Mouse (Mus musculus): ENCODE data around the gene Magi2. TPM values are rescaled to one million over a fixed set of nuclear protein-coding genes. Genes with fewer than 3 reads are reported as not detected.

The Magi2 gene
- polyA plus RNA-seq, 1 experiment from 2014 or later: 1.7 TPM

- Histone ChIP-seq H3K36me3 (ENCODE audit: control insufficient read depth, insufficient read depth, low read length) (no peaks in the 10 kb centered on the region), H3K27me3 (replicated peaks; ENCODE audit: control insufficient read depth, insufficient read depth, low read length) (no peaks in the 10 kb centered on the region), H3K4me1 (replicated peaks; ENCODE audit: control insufficient read depth, insufficient read depth, low read length) (no peaks in the 10 kb centered on the region), H3K4me2 (no peak overlapping the region), H3K4me3 (ENCODE audit: low read depth, low read length) (no peak overlapping the region), H3K27ac (ENCODE audit: low read depth, low read length) (no peak overlapping the region), H3K9me3 (ENCODE audit: control insufficient read depth, low read length) (no peaks in the 10 kb centered on the region), H3K9ac (ENCODE audit: low read depth, low read length) (no peak overlapping the region)
- 81% methylated on average over 14 of the region's 14 CpGs for WGBS
- DNase-seq (ENCODE audit: low spot score) (no peak), ATAC-seq (replicated peaks; ENCODE audit: low FRiP score) (no peak)
These were observed 1407.4 kb downstream of the Magi2 start for GRCm38 (mm10) chr5:20634046-20634769.

GRCm38 (mm10) chr5:20634822-20635221, 1408.0 kb downstream of the Magi2 start:
- WGBS: 81% methylated on average over 8 of the region's 8 CpGs
- Histone ChIP-seq H3K9ac (ENCODE audit: low read depth, low read length) (no peak overlapping the region), H3K27ac (ENCODE audit: low read depth, low read length) (no peak overlapping the region), H3K36me3 (ENCODE audit: control insufficient read depth, insufficient read depth, low read length) (no peaks in the 10 kb centered on the region), H3K4me3 (ENCODE audit: low read depth, low read length) (no peak overlapping the region), H3K4me2 (no peak overlapping the region), H3K27me3 (replicated peaks; ENCODE audit: control insufficient read depth, insufficient read depth, low read length) (no peaks in the 10 kb centered on the region), H3K4me1 (replicated peaks; ENCODE audit: control insufficient read depth, insufficient read depth, low read length) (no peaks in the 10 kb centered on the region), H3K9me3 (ENCODE audit: control insufficient read depth, low read length) (no peaks in the 10 kb centered on the region)
- no peak for DNase-seq (ENCODE audit: low spot score)
- no peak for ATAC-seq (replicated peaks; ENCODE audit: low FRiP score)

DNA sequence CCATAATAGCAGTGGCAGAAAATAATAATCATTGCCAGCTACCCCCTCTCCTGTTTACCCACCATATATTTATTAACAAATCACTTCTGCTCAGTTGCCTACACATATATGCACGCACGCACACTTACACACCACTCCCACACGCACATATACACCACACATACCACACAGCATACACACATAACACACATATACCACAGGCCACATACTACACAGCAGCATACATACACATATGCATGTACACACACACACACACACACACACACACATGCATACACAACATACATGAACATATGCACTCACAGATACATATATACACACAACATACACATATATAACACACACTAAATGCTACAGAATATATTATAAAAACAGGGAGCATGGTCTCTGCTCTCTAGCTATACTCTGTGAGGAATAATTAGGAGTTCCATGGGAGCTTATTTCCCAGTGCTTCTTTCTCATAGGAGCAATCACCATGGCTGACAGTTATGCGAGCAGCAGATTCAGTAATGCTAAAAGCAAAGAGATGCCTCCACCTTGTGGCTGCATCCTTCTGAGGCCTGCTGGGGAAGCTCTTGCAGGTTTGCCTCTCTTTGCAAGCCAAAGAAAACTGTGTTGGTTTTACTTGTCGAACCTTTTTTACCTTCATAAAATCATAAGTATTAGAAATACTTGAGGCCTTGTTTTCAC, 1410.6 kb downstream of the Magi2 start:
- Histone ChIP-seq H3K4me3 (ENCODE audit: low read depth, low read length) (no peak overlapping the region), H3K36me3 (ENCODE audit: control insufficient read depth, insufficient read depth, low read length) (no peaks in the 10 kb centered on the region), H3K27me3 (replicated peaks; ENCODE audit: control insufficient read depth, insufficient read depth, low read length) (no peaks in the 10 kb centered on the region), H3K9me3 (ENCODE audit: control insufficient read depth, low read length) (no peaks in the 10 kb centered on the region), H3K4me2 (no peak overlapping the region), H3K27ac (ENCODE audit: low read depth, low read length) (no peak overlapping the region), H3K9ac (ENCODE audit: low read depth, low read length) (no peak overlapping the region), H3K4me1 (replicated peaks; ENCODE audit: control insufficient read depth, insufficient read depth, low read length) (no peaks in the 10 kb centered on the region)
- DNase-seq (ENCODE audit: low spot score) (no peak), ATAC-seq (replicated peaks; ENCODE audit: low FRiP score) (no peak)
- WGBS: 82% methylated on average over 5 of the region's 5 CpGs

- Histone ChIP-seq H3K4me1 (replicated peaks; ENCODE audit: control insufficient read depth, insufficient read depth, low read length) (no peaks in the 10 kb centered on the region), H3K9ac (ENCODE audit: low read depth, low read length) (no peak overlapping the region), H3K4me3 (ENCODE audit: low read depth, low read length) (no peak overlapping the region), H3K36me3 (ENCODE audit: control insufficient read depth, insufficient read depth, low read length) (no peaks in the 10 kb centered on the region), H3K27me3 (replicated peaks; ENCODE audit: control insufficient read depth, insufficient read depth, low read length) (no peaks in the 10 kb centered on the region), H3K9me3 (ENCODE audit: control insufficient read depth, low read length) (no peaks in the 10 kb centered on the region), H3K27ac (ENCODE audit: low read depth, low read length) (no peak overlapping the region), H3K4me2 (no peak overlapping the region)
- no peak for DNase-seq (ENCODE audit: low spot score)
- WGBS: 65% methylated on average over 7 of the region's 7 CpGs
- ATAC-seq (replicated peaks; ENCODE audit: low FRiP score): no peak
These were observed 1415.4 kb downstream of the Magi2 start for GRCm38 (mm10) chr5:20642196-20642595.

DNA sequence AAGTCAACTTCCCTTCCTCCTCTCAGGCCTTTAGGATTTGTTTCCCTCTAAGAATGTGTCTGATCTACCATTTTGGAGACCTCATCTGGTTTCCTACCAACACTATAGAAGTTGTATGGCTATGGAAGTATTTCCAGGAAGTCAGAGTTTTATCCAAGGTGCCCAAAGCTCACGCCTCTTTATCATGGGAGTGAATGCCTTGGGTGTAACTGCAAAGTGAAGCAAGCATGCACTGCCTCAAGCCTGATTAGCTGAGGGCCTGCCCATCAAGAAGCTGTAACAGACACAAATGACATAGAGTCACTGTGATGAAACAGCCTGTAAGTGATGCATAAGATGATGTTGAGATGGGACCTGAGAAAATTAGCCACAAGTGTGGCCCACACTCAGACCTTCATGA, 1416.9 kb downstream of the Magi2 start:
- Histone ChIP-seq H3K4me1 (replicated peaks; ENCODE audit: control insufficient read depth, insufficient read depth, low read length) (no peaks in the 10 kb centered on the region), H3K4me3 (ENCODE audit: low read depth, low read length) (no peak overlapping the region), H3K27ac (ENCODE audit: low read depth, low read length) (no peak overlapping the region), H3K9me3 (ENCODE audit: control insufficient read depth, low read length) (no peaks in the 10 kb centered on the region), H3K9ac (ENCODE audit: low read depth, low read length) (no peak overlapping the region), H3K4me2 (no peak overlapping the region), H3K36me3 (ENCODE audit: control insufficient read depth, insufficient read depth, low read length) (no peaks in the 10 kb centered on the region), H3K27me3 (replicated peaks; ENCODE audit: control insufficient read depth, insufficient read depth, low read length) (no peaks in the 10 kb centered on the region)
- ATAC-seq (replicated peaks; ENCODE audit: low FRiP score): no peak
- DNase-seq (ENCODE audit: low spot score): no peak
- WGBS: 61% methylated on average over 1 of the region's 1 CpGs

- ATAC-seq (replicated peaks; ENCODE audit: low FRiP score) (no peak), DNase-seq (ENCODE audit: low spot score) (no peak)
- Histone ChIP-seq H3K4me3 (ENCODE audit: low read depth, low read length) (no peak overlapping the region), H3K27ac (ENCODE audit: low read depth, low read length) (no peak overlapping the region), H3K4me2 (no peak overlapping the region), H3K9me3 (ENCODE audit: control insufficient read depth, low read length) (no peaks in the 10 kb centered on the region), H3K9ac (ENCODE audit: low read depth, low read length) (no peak overlapping the region), H3K27me3 (replicated peaks; ENCODE audit: control insufficient read depth, insufficient read depth, low read length) (no peaks in the 10 kb centered on the region), H3K4me1 (replicated peaks; ENCODE audit: control insufficient read depth, insufficient read depth, low read length) (no peaks in the 10 kb centered on the region), H3K36me3 (ENCODE audit: control insufficient read depth, insufficient read depth, low read length) (no peaks in the 10 kb centered on the region)
- 81% methylated on average over 3 of the region's 3 CpGs for WGBS
These were observed 1420.1 kb downstream of the Magi2 start for GRCm38 (mm10) chr5:20646947-20647346.

DNA sequence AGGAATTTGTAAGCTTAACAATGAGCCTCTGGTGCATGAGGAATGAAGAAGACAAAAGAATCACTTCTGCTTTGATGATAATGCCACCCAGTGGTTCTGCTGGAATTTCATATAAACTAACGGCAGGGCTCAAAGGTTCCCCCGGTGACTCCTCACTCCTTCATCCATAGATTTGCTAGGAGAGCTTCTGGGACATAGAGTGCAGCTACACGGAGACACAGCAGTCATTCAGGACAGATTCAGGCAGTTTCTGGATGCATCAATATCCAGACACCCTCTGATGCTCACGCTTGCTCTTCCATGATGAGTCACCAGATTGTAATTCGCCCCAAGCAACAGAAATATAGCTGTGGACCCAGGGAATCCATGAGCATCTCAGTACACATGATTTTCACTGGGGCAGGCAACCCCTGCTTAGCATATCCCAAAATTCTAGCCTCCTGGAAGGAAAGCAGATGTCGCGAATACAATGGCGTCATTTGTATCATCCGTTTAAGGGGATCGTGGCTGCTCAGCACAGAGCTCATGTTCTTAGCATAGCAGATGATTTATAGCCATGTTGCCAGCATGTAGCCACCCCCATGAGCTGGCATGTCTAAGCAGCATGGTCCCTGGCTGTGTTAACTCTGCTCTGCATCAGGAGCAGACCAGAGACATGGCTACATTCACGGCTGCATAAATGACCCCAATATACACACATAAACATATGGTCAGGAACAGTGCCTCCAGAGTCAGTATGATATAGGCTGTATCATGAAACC, 1426.8 kb downstream of the Magi2 start:
- no peak for DNase-seq (ENCODE audit: low spot score)

DNA sequence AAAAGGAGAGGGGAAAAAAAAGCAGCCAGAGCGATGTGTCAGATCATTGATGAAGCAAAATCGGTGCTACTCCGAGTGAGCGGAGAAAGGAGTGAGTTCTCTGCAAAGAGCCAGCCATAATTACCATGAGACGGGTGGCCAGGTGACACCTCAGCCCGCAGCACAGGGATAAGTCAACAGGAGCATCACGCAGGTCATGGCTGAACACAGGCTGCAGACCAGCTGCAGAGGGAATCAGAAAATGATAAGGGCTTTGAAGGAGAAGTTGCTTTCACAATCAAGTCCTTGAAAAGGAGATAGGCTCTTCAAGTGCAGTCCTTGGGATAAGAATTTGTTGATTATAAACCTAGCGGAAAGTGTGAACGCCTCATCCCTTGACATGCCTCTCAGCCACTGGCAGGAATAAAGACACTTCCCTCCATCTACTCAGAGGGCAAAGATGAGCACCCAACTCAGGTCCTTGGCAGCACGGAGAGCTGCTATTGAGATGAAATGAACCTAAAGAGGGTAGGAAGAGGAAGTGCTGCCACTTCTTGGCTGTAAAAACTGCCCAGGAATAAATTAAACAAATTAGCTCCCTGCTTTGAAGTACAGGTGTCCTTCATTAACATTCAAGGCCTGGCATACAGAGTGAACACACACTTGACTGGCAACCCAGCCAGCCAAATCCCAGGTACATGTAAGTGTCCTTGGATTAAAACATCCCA, 1428.1 kb downstream of the Magi2 start:
- Histone ChIP-seq H3K36me3 (ENCODE audit: control insufficient read depth, insufficient read depth, low read length) (no peaks in the 10 kb centered on the region), H3K4me2 (no peak overlapping the region), H3K9me3 (ENCODE audit: control insufficient read depth, low read length) (no peaks in the 10 kb centered on the region), H3K27me3 (replicated peaks; ENCODE audit: control insufficient read depth, insufficient read depth, low read length) (no peaks in the 10 kb centered on the region), H3K4me3 (ENCODE audit: low read depth, low read length) (no peak overlapping the region), H3K27ac (ENCODE audit: low read depth, low read length) (no peak overlapping the region), H3K4me1 (replicated peaks; ENCODE audit: control insufficient read depth, insufficient read depth, low read length) (no peaks in the 10 kb centered on the region), H3K9ac (ENCODE audit: low read depth, low read length) (no peak overlapping the region)
- DNase-seq (ENCODE audit: low spot score) (no peak), ATAC-seq (replicated peaks; ENCODE audit: low FRiP score) (no peak)
- WGBS: 40% methylated on average over 10 of the region's 10 CpGs

More for the DNA sequence above, 1426.8 kb downstream of the Magi2 start:
- no peaks in the 10 kb centered on the region for H3K4me1 ChIP-seq (replicated peaks; ENCODE audit: control insufficient read depth, insufficient read depth, low read length)
- H3K4me2 ChIP-seq: no peak overlapping the region
- no peak overlapping the region for H3K4me3 ChIP-seq (ENCODE audit: low read depth, low read length)
- no peaks in the 10 kb centered on the region for H3K9me3 ChIP-seq (ENCODE audit: control insufficient read depth, low read length)
- no peaks in the 10 kb centered on the region for H3K27me3 ChIP-seq (replicated peaks; ENCODE audit: control insufficient read depth, insufficient read depth, low read length)
- WGBS: 73% methylated on average over 11 of the region's 11 CpGs
- no peak overlapping the region for H3K27ac ChIP-seq (ENCODE audit: low read depth, low read length)
- no peak for ATAC-seq (replicated peaks; ENCODE audit: low FRiP score)
- H3K9ac ChIP-seq (ENCODE audit: low read depth, low read length): no peak overlapping the region
- no peaks in the 10 kb centered on the region for H3K36me3 ChIP-seq (ENCODE audit: control insufficient read depth, insufficient read depth, low read length)
